Mouse (Mus musculus): ENCODE measurements around the gene Hist1h2ab. TPM values are rescaled to one million over a fixed set of nuclear protein-coding genes. Genes with fewer than 3 reads are reported as not detected.

Gene Hist1h2ab
- polyA plus RNA-seq, 1 experiment from 2014 or later = 10.5 TPM

GRCm38 (mm10) chr13:23772561-23773313 is 21.8 kb downstream of the Hist1h2ab start:
- WGBS = 26% methylated on average over 21 of the region's 21 CpGs
- Histone ChIP-seq H3K36me3 (no peaks in the 10 kb centered on the region), H3K27ac (no peak overlapping the region), H3K27me3 (no peaks in the 10 kb centered on the region), H3K4me1 (replicated peaks) (peaks cover 3% of the 10 kb centered on the region; the same call in 1 of the 2 replicates), H3K4me2 (peak overlapping the region; percentile 43), H3K9me3 (no peaks in the 10 kb centered on the region), H3K9ac (no peak overlapping the region), H3K4me3 (peak overlapping the region; percentile 8; the same call in 1 of the 2 replicates)
- peak; percentile 87; the same call in 1 of the 2 replicates for ATAC-seq (ENCODE audit: low FRiP score)

- Histone ChIP-seq H3K4me1 (replicated peaks) (no peaks in the 10 kb centered on the region), H3K9ac (no peak overlapping the region), H3K27ac (no peak overlapping the region), H3K4me3 (no peak overlapping the region), H3K9me3 (no peaks in the 10 kb centered on the region), H3K36me3 (no peaks in the 10 kb centered on the region), H3K4me2 (no peak overlapping the region), H3K27me3 (no peaks in the 10 kb centered on the region)
- 98% methylated on average over 7 of the region's 7 CpGs for WGBS
- no peak for ATAC-seq (ENCODE audit: low FRiP score)
These were observed 27.4 kb downstream of the Hist1h2ab start for GRCm38 (mm10) chr13:23778339-23778738.

GRCm38 (mm10) chr13:23779025-23779424 is 28.1 kb downstream of the Hist1h2ab start:
- Histone ChIP-seq H3K36me3 (no peaks in the 10 kb centered on the region), H3K9ac (no peak overlapping the region), H3K27me3 (no peaks in the 10 kb centered on the region), H3K4me1 (replicated peaks) (no peaks in the 10 kb centered on the region), H3K4me3 (no peak overlapping the region), H3K9me3 (no peaks in the 10 kb centered on the region), H3K27ac (no peak overlapping the region), H3K4me2 (no peak overlapping the region)
- ATAC-seq (ENCODE audit: low FRiP score) = no peak
- WGBS = 90% methylated on average over 4 of the region's 4 CpGs

GRCm38 (mm10) chr13:23792520-23792919 is 41.6 kb downstream of the Hist1h2ab start:
- H3K4me1 ChIP-seq (replicated peaks) = no peaks in the 10 kb centered on the region
- H3K4me2 ChIP-seq = no peak overlapping the region
- no peaks in the 10 kb centered on the region for H3K27me3 ChIP-seq
- H3K36me3 ChIP-seq = no peaks in the 10 kb centered on the region
- no peak overlapping the region for H3K27ac ChIP-seq
- H3K9me3 ChIP-seq = no peaks in the 10 kb centered on the region
- no peak for ATAC-seq (ENCODE audit: low FRiP score)
- 54% methylated on average over 2 of the region's 2 CpGs for WGBS
- no peak overlapping the region for H3K4me3 ChIP-seq
- no peak overlapping the region for H3K9ac ChIP-seq

GRCm38 (mm10) chr13:23799405-23799804 is 48.5 kb downstream of the Hist1h2ab start:
- H3K4me3 ChIP-seq = no peak overlapping the region
- H3K9me3 ChIP-seq = no peaks in the 10 kb centered on the region
- H3K27ac ChIP-seq = no peak overlapping the region
- WGBS = 88% methylated on average over 5 of the region's 5 CpGs
- no peak overlapping the region for H3K4me2 ChIP-seq
- ATAC-seq (ENCODE audit: low FRiP score) = no peak
- no peaks in the 10 kb centered on the region for H3K27me3 ChIP-seq
- no peaks in the 10 kb centered on the region for H3K4me1 ChIP-seq (replicated peaks)
- H3K36me3 ChIP-seq = no peaks in the 10 kb centered on the region
- no peak overlapping the region for H3K9ac ChIP-seq

Small RNAs within 50 kb of the gene (microRNA-seq; reads per million reads assigned to microRNA genes)
- gene Gm44314 (not detected), gene Gm44484 (not detected)

Other genes with a start within 250 kb of the Hist1h2ab start
- 4.2 and 5.7 TPM in 2 replicates for gene Hist1h4h, start 220.1 kb upstream of the Hist1h2ab start, polyA plus RNA-seq (2015; fragmentation: Nextera tagmentation; extraction: Ambion mirVana)
- gene Hist1h2af, start 217.2 kb upstream of the Hist1h2ab start, polyA plus RNA-seq (2015; fragmentation: Nextera tagmentation; extraction: Ambion mirVana) = 2.4 TPM in 1 of 2 replicates, not detected in the other
- gene Hist1h3g, start 215.7 kb upstream of the Hist1h2ab start, polyA plus RNA-seq (2015; fragmentation: Nextera tagmentation; extraction: Ambion mirVana) = 1.8 and 3.0 TPM in 2 replicates
- 0.29 TPM in 1 of 2 replicates, not detected in the other for gene Hist1h2bh, start 207.7 kb upstream of the Hist1h2ab start, polyA plus RNA-seq (2015; fragmentation: Nextera tagmentation; extraction: Ambion mirVana)
- gene Hist1h3f, start 207.1 kb upstream of the Hist1h2ab start, polyA plus RNA-seq (2015; fragmentation: Nextera tagmentation; extraction: Ambion mirVana) = 0.38 TPM in 1 of 2 replicates, not detected in the other
- gene Hist1h4f, start 199.5 kb upstream of the Hist1h2ab start, polyA plus RNA-seq (2015; fragmentation: Nextera tagmentation; extraction: Ambion mirVana) = 0.83 TPM in 1 of 2 replicates, not detected in the other
- 0.10 and 0.16 TPM in 2 replicates for gene Hist1h1d, start 197.9 kb upstream of the Hist1h2ab start, polyA plus RNA-seq (2015; fragmentation: Nextera tagmentation; extraction: Ambion mirVana)
- gene Hist1h3e, start 188.8 kb upstream of the Hist1h2ab start, polyA plus RNA-seq (2015; fragmentation: Nextera tagmentation; extraction: Ambion mirVana) = 2.1 and 2.8 TPM in 2 replicates
- gene Hist1h2ae, start 179.9 kb upstream of the Hist1h2ab start, polyA plus RNA-seq (2015; fragmentation: Nextera tagmentation; extraction: Ambion mirVana) = 26.4 and 29.3 TPM in 2 replicates
- gene Hist1h2bg, start 179.7 kb upstream of the Hist1h2ab start, polyA plus RNA-seq (2015; fragmentation: Nextera tagmentation; extraction: Ambion mirVana) = 2.8 TPM in 2 replicates
- 1.2 and 3.0 TPM in 2 replicates for gene Hist1h2bf, start 176.9 kb upstream of the Hist1h2ab start, polyA plus RNA-seq (2015; fragmentation: Nextera tagmentation; extraction: Ambion mirVana)
- 0.61 and 2.7 TPM in 2 replicates for gene Hist1h2ad, start 176.7 kb upstream of the Hist1h2ab start, polyA plus RNA-seq (2015; fragmentation: Nextera tagmentation; extraction: Ambion mirVana)
- gene Hist1h3d, start 175.4 kb upstream of the Hist1h2ab start, polyA plus RNA-seq (2015; fragmentation: Nextera tagmentation; extraction: Ambion mirVana) = 1.6 and 2.7 TPM in 2 replicates
- 50.0 and 52.6 TPM in 2 replicates for gene Hist1h4d, start 169.5 kb upstream of the Hist1h2ab start, polyA plus RNA-seq (2015; fragmentation: Nextera tagmentation; extraction: Ambion mirVana)
- gene Hist1h2be, start 130.0 kb upstream of the Hist1h2ab start, polyA plus RNA-seq (2015; fragmentation: Nextera tagmentation; extraction: Ambion mirVana) = 1.2 and 1.6 TPM in 2 replicates
- gene Hist1h1e, start 128.6 kb upstream of the Hist1h2ab start, polyA plus RNA-seq (2015; fragmentation: Nextera tagmentation; extraction: Ambion mirVana) = 7.9 and 8.8 TPM in 2 replicates
- gene Hist1h2ac, start 67.2 kb upstream of the Hist1h2ab start, polyA plus RNA-seq (2015; fragmentation: Nextera tagmentation; extraction: Ambion mirVana) = 0.38 and 0.54 TPM in 2 replicates
- 17.8 and 23.1 TPM in 2 replicates for gene Hist1h2bc, start 66.9 kb upstream of the Hist1h2ab start, polyA plus RNA-seq (2015; fragmentation: Nextera tagmentation; extraction: Ambion mirVana)
- not detected in 2 replicates for gene Hist1h1t, start 55.3 kb upstream of the Hist1h2ab start, polyA plus RNA-seq (2015; fragmentation: Nextera tagmentation; extraction: Ambion mirVana)
- 3.9 and 4.4 TPM in 2 replicates for gene Hist1h4c, start 52.7 kb upstream of the Hist1h2ab start, polyA plus RNA-seq (2015; fragmentation: Nextera tagmentation; extraction: Ambion mirVana)
- 5.4 and 5.6 TPM in 2 replicates for gene Hfe, start 40.3 kb upstream of the Hist1h2ab start, polyA plus RNA-seq (2015; fragmentation: Nextera tagmentation; extraction: Ambion mirVana)
- gene Hist1h1c, start 12.3 kb upstream of the Hist1h2ab start, polyA plus RNA-seq (2015; fragmentation: Nextera tagmentation; extraction: Ambion mirVana) = 8.8 and 9.7 TPM in 2 replicates
- 1.3 and 1.9 TPM in 2 replicates for gene Hist1h3c, start 5.5 kb upstream of the Hist1h2ab start, polyA plus RNA-seq (2015; fragmentation: Nextera tagmentation; extraction: Ambion mirVana)
- gene Hist1h2bb, start 4.4 kb upstream of the Hist1h2ab start, polyA plus RNA-seq (2015; fragmentation: Nextera tagmentation; extraction: Ambion mirVana) = 0.86 and 1.7 TPM in 2 replicates
- gene Hist1h3b, start 1.1 kb downstream of the Hist1h2ab start, polyA plus RNA-seq (2015; fragmentation: Nextera tagmentation; extraction: Ambion mirVana) = 4.2 and 4.4 TPM in 2 replicates
- gene Hist1h4b, start 5.9 kb downstream of the Hist1h2ab start, polyA plus RNA-seq (2015; fragmentation: Nextera tagmentation; extraction: Ambion mirVana) = 1.4 TPM in 1 of 2 replicates, not detected in the other
- not detected in 2 replicates for gene Hist1h4a, start 10.1 kb downstream of the Hist1h2ab start, polyA plus RNA-seq (2015; fragmentation: Nextera tagmentation; extraction: Ambion mirVana)
- 1.9 and 2.5 TPM in 2 replicates for gene Hist1h3a, start 11.3 kb downstream of the Hist1h2ab start, polyA plus RNA-seq (2015; fragmentation: Nextera tagmentation; extraction: Ambion mirVana)
- 0.56 and 1.2 TPM in 2 replicates for gene Hist1h1a, start 12.5 kb downstream of the Hist1h2ab start, polyA plus RNA-seq (2015; fragmentation: Nextera tagmentation; extraction: Ambion mirVana)
- not detected in 2 replicates for gene Trim38, start 18.8 kb downstream of the Hist1h2ab start, polyA plus RNA-seq (2015; fragmentation: Nextera tagmentation; extraction: Ambion mirVana)
- gene Slc17a2, start 55.9 kb downstream of the Hist1h2ab start, polyA plus RNA-seq (2015; fragmentation: Nextera tagmentation; extraction: Ambion mirVana) = not detected in 2 replicates
- not detected in 2 replicates for gene Slc17a3, start 88.3 kb downstream of the Hist1h2ab start, polyA plus RNA-seq (2015; fragmentation: Nextera tagmentation; extraction: Ambion mirVana)
- not detected in 2 replicates for gene Slc17a1, start 116.6 kb downstream of the Hist1h2ab start, polyA plus RNA-seq (2015; fragmentation: Nextera tagmentation; extraction: Ambion mirVana)
- gene Slc17a4, start 163.9 kb downstream of the Hist1h2ab start, polyA plus RNA-seq (2015; fragmentation: Nextera tagmentation; extraction: Ambion mirVana) = 0.09 TPM in 1 of 2 replicates, not detected in the other
- not detected in 2 replicates for gene Hist1h2ba, start 183.0 kb downstream of the Hist1h2ab start, polyA plus RNA-seq (2015; fragmentation: Nextera tagmentation; extraction: Ambion mirVana)
- gene Hist1h2aa, start 183.3 kb downstream of the Hist1h2ab start, polyA plus RNA-seq (2015; fragmentation: Nextera tagmentation; extraction: Ambion mirVana) = not detected in 2 replicates
- gene Scgn, start 240.1 kb downstream of the Hist1h2ab start, polyA plus RNA-seq (2015; fragmentation: Nextera tagmentation; extraction: Ambion mirVana) = 1.0 and 1.4 TPM in 2 replicates